Mouse (Mus musculus) cerebellum, adult 2 months (tissue): Measurements from ENCODE around the gene Aqp12.
"Not testable (repeated sequence)": the region's sequence is repeated elsewhere in the genome, so short reads cannot be mapped to it uniquely, and the experiment has no call there.

Experiments used
- CTCF ChIP-seq: fragments of 200-500 bp; IDR thresholded peaks from 2 replicates; pipeline ENCODE4 v1.5.1; 2011; ENCODE audit warnings: low read depth, mild to moderate bottlenecking, control low read depth, low read length, moderate library complexity, borderline replicate concordance; ENCODE audit not compliant: insufficient read depth
- POLR2A ChIP-seq: fragments of 200-500 bp; IDR thresholded peaks from 2 replicates; pipeline ENCODE4 v1.6.1; 2011; ENCODE audit warnings: low read length, control low read depth, borderline replicate concordance; ENCODE audit not compliant: insufficient read depth

DNA sequence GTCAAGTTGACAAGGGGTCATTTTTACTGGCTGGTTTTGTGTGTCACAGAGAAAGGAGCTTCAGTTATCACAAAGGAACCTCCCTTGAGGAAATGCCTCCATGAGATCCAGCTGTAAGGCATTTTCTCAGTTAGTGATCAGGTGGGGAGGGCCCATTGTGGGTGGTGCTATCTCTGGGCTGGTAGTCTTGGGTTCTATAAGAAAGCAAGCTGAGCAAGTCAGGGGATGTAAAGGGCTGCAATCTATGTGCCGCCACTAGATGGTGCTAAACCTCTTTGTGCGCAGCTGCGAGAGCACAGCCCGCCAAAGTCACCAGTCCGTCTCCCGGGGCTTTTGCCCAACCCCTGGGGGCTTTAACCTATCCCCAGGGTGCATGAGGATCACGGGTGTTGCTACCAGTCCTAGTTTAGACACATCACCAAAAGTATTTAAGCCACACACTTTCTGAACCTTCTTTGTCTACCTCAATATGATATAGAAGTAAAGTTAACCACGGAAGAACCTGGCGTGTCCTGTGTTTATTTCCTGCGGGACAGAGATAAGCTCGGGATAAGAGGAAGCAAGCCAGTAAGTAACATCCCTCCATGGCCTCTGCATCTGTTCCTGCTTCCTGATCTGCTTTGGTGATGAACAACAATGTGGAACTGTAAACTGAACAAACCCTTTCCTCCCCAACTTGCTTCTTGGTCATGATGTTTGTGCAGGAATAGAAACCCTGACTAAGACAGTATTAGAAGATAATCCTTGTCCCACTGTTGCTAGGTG, 49.4 kb upstream of the Aqp12 start:
- TF ChIP-seq CTCF = peak; percentile 42; the same call in 1 of the 2 replicates
- TF ChIP-seq POLR2A = not testable (repeated sequence)
